Mouse (Mus musculus) midbrain, embryonic 11.5 days (tissue): Measurements from ENCODE around the gene Ctrc. TPM values are rescaled to one million over a fixed set of nuclear protein-coding genes. Genes with fewer than 3 reads are reported as not detected.

Experiments
- ATAC-seq: fragments of 200-750 bp; cut with Nextera tagmentation; 2 replicates; pipeline ENCODE4 v1.8.0; 2017; ENCODE audit warnings: moderate TSS enrichment, moderate library complexity; ENCODE audit not compliant: low FRiP score
- DNase-seq: peaks from one replicate; pipeline ENCODE4 v3.0.0; 2015; ENCODE audit warnings: low spot score; ENCODE audit errors: missing footprints
- H3K27ac ChIP-seq: fragments of 300-500 bp; sonication (generic); 2 replicates; pipeline ENCODE4 v1.5.1; 2014; ENCODE audit warnings: low read depth, low read length
- H3K27me3 ChIP-seq: fragments of 300-500 bp; sonication (generic); 2 replicates; pipeline ENCODE4 v1.6.1; 2014; ENCODE audit warnings: mild to moderate bottlenecking, low read length, moderate library complexity, mixed read lengths; ENCODE audit not compliant: control insufficient read depth, insufficient read depth
- H3K36me3 ChIP-seq: fragments of 300-500 bp; sonication (generic); 2 replicates; pipeline ENCODE4 v1.6.1; 2014; ENCODE audit warnings: mild to moderate bottlenecking, low read length, moderate library complexity, mixed read lengths; ENCODE audit not compliant: control insufficient read depth, insufficient read depth
- H3K4me1 ChIP-seq: fragments of 300-500 bp; sonication (generic); 2 replicates; pipeline ENCODE4 v1.6.1; 2014; ENCODE audit warnings: low read length; ENCODE audit not compliant: control insufficient read depth, insufficient read depth
- H3K4me2 ChIP-seq: fragments of 300-500 bp; sonication (generic); 2 replicates; pipeline ENCODE4 v1.6.1; 2014; ENCODE audit warnings: mild to moderate bottlenecking, moderate library complexity
- H3K4me3 ChIP-seq: fragments of 300-500 bp; sonication (generic); 2 replicates; pipeline ENCODE4 v1.5.1; 2014; ENCODE audit warnings: low read depth, low read length
- H3K9ac ChIP-seq: fragments of 300-500 bp; sonication (generic); 2 replicates; pipeline ENCODE4 v1.6.1; 2014; ENCODE audit warnings: low read length
- H3K9me3 ChIP-seq: fragments of 300-500 bp; sonication (generic); 2 replicates; pipeline ENCODE4 v1.6.1; 2016; ENCODE audit warnings: low read length; ENCODE audit not compliant: control insufficient read depth
- WGBS: fragments of 180-500 bp; shearing (Covaris S2); extraction: QIAGEN DNeasy Blood & Tissue Kit; methylation state at CpG from one replicate; pipeline ENCODE4 v1.1.7; 2014; 5-methylcytosine and 5-hydroxymethylcytosine counted together
- polyA plus RNA-seq: library from polyadenylated mRNA; unstranded; fragments of >200 nt; fragmentation: Nextera tagmentation; extraction: Ambion mirVana; gene quantifications from 2 replicates; pipeline ENCODE4 v1.2.1, GENCODE M21; 2014

Ctrc gene
- polyA plus RNA-seq, 1 experiment from 2014 or later = not detected

DNA sequence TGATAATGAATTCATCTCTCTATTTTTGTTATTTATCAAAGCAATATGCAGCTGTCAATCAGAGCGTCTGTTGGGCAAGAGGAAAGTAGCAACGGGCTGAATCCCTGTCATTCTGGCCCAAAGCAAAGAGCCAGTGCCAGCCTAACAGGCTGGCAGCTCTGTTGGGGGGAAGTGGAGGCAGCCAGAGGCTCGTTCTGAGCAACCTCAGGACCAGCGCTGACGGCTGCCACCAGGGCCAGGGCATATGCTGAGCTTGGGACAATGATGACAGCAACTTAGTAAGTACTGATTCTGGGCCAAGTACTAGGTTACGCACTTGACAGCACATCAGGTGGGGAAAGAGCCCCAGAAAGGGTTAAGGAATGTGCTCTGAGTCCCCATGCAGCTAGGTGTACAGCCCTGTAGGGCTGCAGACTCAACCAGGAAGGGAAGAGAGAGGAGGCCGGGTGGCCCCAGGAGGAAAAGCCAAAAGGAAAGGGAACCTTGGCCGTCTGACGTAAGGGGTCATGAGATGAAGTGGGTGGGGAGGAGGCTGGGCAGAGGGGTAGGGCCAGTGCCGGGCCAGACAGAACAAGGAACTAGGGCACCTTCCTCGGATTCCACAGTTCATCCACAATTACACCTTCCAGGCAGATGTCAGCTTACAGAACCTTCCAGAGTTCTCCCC, 24.6 kb upstream of the Ctrc start:
- DNase-seq (no peak), ATAC-seq (no peak)
- Histone ChIP-seq H3K9me3 (no peaks in the 10 kb centered on the region), H3K4me3 (no peak overlapping the region), H3K4me1 (peaks cover 33% of the 10 kb centered on the region), H3K27ac (no peak overlapping the region), H3K36me3 (no peaks in the 10 kb centered on the region), H3K9ac (no peak overlapping the region), H3K27me3 (no peaks in the 10 kb centered on the region), H3K4me2 (no peak overlapping the region)
- WGBS = 79% methylated on average over 11 of the region's 11 CpGs

DNA sequence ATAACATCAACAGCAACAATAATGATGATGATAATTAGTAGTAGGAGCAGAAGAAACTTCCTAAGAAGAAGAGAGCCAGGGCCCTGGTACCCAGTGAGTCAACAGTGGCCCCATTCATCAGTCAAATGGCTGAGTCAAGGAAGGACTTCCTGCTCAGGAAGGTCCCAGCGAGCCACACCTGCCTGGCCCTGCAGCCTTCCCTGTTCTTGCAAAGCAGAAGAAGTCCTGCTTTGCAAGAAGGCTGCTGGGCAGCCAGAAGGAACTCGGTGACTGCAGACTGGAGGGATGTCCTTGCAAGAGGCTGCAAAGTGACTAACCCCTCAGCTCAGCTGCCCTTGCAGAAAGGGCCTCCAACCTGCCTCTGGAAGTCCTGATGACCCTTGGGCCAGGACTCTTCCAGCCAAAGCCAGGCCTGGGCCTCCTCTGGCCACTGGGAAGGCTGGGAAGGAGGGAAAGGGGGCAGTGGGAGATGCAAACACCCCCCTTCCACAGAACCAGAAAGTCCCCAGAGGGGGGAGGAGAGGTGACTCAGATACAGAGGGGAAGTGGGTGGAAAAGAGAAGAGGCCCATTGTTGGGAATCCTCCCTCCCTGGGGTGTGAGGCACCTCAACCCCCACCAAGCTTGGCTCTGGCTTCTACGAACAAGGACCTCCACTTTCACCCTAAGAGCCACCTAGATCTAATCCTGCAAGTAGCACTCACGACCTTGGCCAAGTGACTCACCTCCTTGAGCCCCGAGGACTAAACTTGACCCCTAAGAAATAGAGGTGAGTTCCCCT, 23.5 kb upstream of the Ctrc start:
- no peak for DNase-seq
- H3K27me3 ChIP-seq = no peaks in the 10 kb centered on the region
- no peak overlapping the region for H3K4me2 ChIP-seq
- H3K27ac ChIP-seq = no peak overlapping the region
- no peaks in the 10 kb centered on the region for H3K9me3 ChIP-seq
- H3K4me3 ChIP-seq = no peak overlapping the region
- H3K9ac ChIP-seq = no peak overlapping the region
- 76% methylated on average over 5 of the region's 5 CpGs for WGBS
- no peaks in the 10 kb centered on the region for H3K36me3 ChIP-seq
- no peak for ATAC-seq
- H3K4me1 ChIP-seq = peaks cover 25% of the 10 kb centered on the region

DNA sequence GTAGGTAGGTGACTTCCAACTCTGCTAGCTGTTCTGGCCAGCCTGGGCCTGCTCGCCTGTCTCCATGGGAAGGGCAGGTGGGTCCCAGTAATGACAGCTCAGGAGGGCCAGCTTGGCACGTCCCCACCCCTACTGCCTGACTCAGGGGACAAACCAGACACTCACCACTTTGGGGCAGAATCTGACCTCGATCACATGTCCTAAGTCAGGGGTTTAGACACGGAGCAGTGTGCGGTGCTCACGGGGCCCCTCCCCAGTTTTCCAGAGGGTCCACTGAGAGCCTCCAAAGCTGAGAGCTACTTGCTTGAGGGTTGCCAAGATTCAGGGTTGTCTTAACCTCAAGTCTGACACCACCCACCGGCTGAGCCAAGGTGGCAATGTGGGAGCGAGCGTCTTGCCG, 21.9 kb upstream of the Ctrc start:
- Histone ChIP-seq H3K27me3 (no peaks in the 10 kb centered on the region), H3K36me3 (no peaks in the 10 kb centered on the region), H3K9me3 (no peaks in the 10 kb centered on the region), H3K27ac (no peak overlapping the region), H3K4me3 (no peak overlapping the region), H3K9ac (no peak overlapping the region), H3K4me1 (peaks cover 13% of the 10 kb centered on the region), H3K4me2 (no peak overlapping the region)
- ATAC-seq (no peak), DNase-seq (no peak)
- WGBS = 83% methylated on average over 10 of the region's 10 CpGs

DNA sequence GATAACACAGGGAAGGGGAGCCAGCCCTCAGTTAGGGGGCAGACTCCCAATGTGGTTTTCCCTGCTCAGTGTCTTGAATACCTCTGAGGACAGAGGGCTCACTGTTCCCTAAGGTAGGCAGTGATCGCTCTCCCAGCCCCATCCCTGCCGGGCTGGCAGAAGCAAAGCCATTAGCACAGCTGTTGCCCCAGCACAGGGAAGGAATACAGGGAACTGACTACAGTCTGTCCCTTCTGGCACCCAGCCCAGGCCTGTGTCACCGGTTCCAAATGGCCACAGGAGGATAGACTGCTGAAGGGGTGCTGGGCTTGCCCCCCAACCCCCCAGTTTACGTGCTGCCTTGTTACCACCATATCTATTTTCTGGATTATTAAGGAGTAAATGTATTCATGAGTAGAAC, 21.3 kb upstream of the Ctrc start:
- H3K4me1 ChIP-seq = peaks cover 13% of the 10 kb centered on the region
- H3K4me3 ChIP-seq = no peak overlapping the region
- WGBS = 62% methylated on average over 4 of the region's 4 CpGs
- H3K27ac ChIP-seq = no peak overlapping the region
- no peaks in the 10 kb centered on the region for H3K9me3 ChIP-seq
- H3K36me3 ChIP-seq = no peaks in the 10 kb centered on the region
- no peak for DNase-seq
- H3K27me3 ChIP-seq = no peaks in the 10 kb centered on the region
- no peak overlapping the region for H3K4me2 ChIP-seq
- H3K9ac ChIP-seq = no peak overlapping the region
- no peak for ATAC-seq

DNA sequence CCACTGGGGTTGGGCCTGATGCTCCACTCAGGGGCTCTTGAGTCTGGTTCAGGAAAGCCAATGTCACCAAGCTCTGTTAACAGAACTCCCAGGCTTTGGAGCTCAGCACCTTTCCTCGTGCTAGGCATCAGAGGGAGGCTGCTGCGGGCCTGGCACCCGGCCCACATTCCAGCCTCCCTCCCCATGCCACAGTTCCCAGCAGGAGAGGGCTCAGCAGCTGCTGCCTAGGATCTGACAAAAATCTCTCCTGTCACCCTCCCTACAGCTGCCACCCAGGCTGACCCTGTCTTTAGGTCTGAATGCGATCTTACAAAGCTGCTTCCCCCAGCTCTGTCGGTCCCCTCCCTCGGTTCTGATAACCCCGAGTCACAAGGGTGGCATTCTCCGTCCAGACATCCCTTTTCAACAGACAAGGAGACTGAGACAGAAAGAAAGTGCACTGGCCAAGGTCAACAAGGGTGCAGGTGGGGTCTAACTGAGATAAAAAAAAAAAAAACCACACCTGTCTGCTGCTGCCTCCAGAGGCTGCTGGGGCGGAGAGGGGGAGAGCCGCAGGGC, 20.9 kb upstream of the Ctrc start:
- H3K4me2 ChIP-seq = no peak overlapping the region
- DNase-seq (no peak), ATAC-seq (no peak)
- no peak overlapping the region for H3K4me3 ChIP-seq
- no peaks in the 10 kb centered on the region for H3K27me3 ChIP-seq
- 34% methylated on average over 10 of the region's 10 CpGs for WGBS
- H3K9ac ChIP-seq = peak overlapping the region; percentile 27; the same call in 1 of the 2 replicates
- H3K36me3 ChIP-seq = no peaks in the 10 kb centered on the region
- peaks cover 13% of the 10 kb centered on the region for H3K4me1 ChIP-seq
- no peaks in the 10 kb centered on the region for H3K9me3 ChIP-seq
- H3K27ac ChIP-seq = peak overlapping the region; percentile 14; the same call in 1 of the 2 replicates

DNA sequence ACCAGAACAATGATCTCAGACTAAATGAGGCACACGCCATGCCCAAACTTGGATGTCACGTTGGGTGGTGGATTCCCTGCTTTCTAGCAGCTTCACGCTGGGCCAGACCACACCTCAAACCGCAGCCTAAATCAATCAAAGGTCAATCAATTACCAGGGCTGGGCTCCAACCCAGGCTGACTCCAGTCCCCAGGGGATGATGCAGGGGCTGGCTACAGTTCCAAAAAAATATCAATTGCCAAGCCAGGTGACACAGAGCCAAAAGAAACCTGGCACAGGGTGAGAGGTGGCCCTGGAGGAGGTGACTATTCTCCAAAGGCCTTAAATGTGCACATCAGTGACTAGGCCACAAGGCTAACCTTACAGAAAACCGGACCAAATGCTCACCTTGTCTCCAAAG, 19.4 kb upstream of the Ctrc start:
- ATAC-seq (no peak), DNase-seq (no peak)
- no peaks in the 10 kb centered on the region for H3K9me3 ChIP-seq
- no peak overlapping the region for H3K4me2 ChIP-seq
- no peak overlapping the region for H3K4me3 ChIP-seq
- no peaks in the 10 kb centered on the region for H3K27me3 ChIP-seq
- H3K36me3 ChIP-seq = peaks cover 7% of the 10 kb centered on the region; the same call in 1 of the 2 replicates
- no peak overlapping the region for H3K9ac ChIP-seq
- 90% methylated on average over 5 of the region's 5 CpGs for WGBS
- H3K4me1 ChIP-seq = peaks cover 11% of the 10 kb centered on the region
- no peak overlapping the region for H3K27ac ChIP-seq

DNA sequence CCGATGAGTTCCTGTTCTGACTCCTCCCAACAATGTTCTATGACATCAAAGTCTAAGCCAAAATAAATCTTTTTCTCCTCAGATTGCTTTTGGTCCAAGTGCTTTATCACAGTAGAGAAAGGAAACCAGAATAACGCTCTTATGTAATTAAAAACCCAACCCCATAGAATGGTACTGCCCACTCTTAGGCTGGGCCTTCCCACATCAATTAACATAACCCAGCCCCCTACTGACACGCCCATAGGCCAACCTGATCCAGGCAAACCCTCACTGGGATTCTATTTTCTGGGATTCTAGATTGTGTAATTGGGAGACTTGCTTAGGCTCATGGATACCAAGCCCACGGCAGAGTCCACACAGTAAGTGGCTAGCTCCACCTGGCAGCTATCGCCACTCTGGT, 18.8 kb upstream of the Ctrc start:
- Histone ChIP-seq H3K4me2 (no peak overlapping the region), H3K9me3 (no peaks in the 10 kb centered on the region), H3K27me3 (no peaks in the 10 kb centered on the region), H3K9ac (no peak overlapping the region), H3K4me1 (peaks cover 11% of the 10 kb centered on the region), H3K4me3 (no peak overlapping the region), H3K27ac (no peak overlapping the region), H3K36me3 (peaks cover 7% of the 10 kb centered on the region; the same call in 1 of the 2 replicates)
- DNase-seq (no peak), ATAC-seq (no peak)
- WGBS = 93% methylated on average over 5 of the region's 5 CpGs

DNA sequence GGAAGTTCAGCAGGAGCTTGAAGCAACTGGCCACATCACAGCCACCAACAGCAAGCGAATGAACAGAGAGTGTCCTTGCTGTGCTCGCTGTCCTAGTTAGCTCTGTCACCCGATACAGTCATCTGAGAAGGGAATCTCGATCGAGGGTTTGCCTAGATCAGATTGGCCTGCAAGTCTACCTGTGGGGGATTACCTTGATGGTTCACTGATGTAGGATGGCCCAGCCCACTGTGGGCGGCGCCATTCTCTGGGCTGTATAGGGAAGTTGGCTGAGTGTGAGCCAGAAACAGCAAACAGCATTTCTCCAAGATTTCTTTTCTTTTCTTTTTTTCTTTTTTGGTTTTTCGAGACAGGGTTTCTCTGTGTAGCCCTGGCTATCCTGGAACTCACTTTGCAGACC, 18.3 kb upstream of the Ctrc start:
- Histone ChIP-seq H3K36me3 (peaks cover 8% of the 10 kb centered on the region), H3K27ac (no peak overlapping the region), H3K27me3 (no peaks in the 10 kb centered on the region), H3K4me3 (no peak overlapping the region), H3K4me2 (no peak overlapping the region), H3K4me1 (peaks cover 11% of the 10 kb centered on the region), H3K9me3 (no peaks in the 10 kb centered on the region), H3K9ac (no peak overlapping the region)
- WGBS = 95% methylated on average over 8 of the region's 8 CpGs
- DNase-seq (no peak), ATAC-seq (no peak)

DNA sequence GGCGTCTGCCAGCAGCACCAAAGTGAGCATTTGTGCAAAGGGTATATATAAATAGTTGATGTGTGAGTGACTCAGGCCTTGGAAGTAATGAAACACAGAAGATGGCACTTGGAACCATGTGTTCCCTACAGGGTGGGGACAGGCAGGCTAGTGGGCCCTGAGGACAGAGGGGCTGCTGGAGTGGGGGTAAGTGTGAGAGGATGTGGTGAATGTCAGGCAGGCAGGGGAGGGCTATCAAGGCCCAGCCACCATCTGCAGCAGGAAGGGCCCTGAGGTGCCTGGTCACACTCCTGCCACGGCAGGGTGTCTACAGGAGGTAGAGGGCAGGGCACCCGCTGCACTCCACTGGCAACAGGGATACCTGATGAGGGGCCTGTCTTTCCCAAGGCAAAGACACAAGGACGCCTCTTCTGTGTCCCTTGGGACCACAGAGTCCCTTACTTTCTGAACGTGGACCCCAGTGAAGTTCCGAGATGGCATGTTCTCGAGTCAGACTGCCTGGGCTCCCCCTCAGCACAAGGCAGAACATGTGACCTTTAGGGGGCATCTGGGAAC, 17.6 kb upstream of the Ctrc start:
- Histone ChIP-seq H3K9ac (no peak overlapping the region), H3K4me1 (peaks cover 11% of the 10 kb centered on the region), H3K4me2 (no peak overlapping the region), H3K27me3 (no peaks in the 10 kb centered on the region), H3K36me3 (peaks cover 10% of the 10 kb centered on the region), H3K27ac (no peak overlapping the region), H3K4me3 (no peak overlapping the region), H3K9me3 (no peaks in the 10 kb centered on the region)
- WGBS = 94% methylated on average over 7 of the region's 7 CpGs
- DNase-seq = no peak
- no peak for ATAC-seq
